Mouse (Mus musculus) forebrain, embryonic 11.5 days (tissue): ENCODE measurements at regions not wholly inside any gene's neighbourhood (a gene's known extent, or its start where the extent isn't known, plus 50 kb on each side); places are given as distances from the start of the nearest gene placed in this dataset.

Experiments
- ATAC-seq: fragments of 200-750 bp; cut with Nextera tagmentation; replicated peaks from 2 replicates; pipeline ENCODE4 v1.8.0; 2017; ENCODE audit warnings: moderate TSS enrichment; ENCODE audit not compliant: low FRiP score
- DNase-seq: peaks from one replicate; pipeline ENCODE4 v3.0.0-alpha.2; 2017; ENCODE audit warnings: low spot score
- H3K27ac ChIP-seq: fragments of 300-500 bp; sonication (generic); 2 replicates; pipeline ENCODE4 v1.5.1; 2014; ENCODE audit warnings: low read depth, low read length
- H3K27me3 ChIP-seq: fragments of 300-500 bp; sonication (generic); 2 replicates; pipeline ENCODE4 v1.6.1; 2014; ENCODE audit warnings: mild to moderate bottlenecking, low read length, mixed read lengths; ENCODE audit not compliant: control insufficient read depth, insufficient read depth
- H3K36me3 ChIP-seq: fragments of 300-500 bp; sonication (generic); 2 replicates; pipeline ENCODE4 v1.6.1; 2014; ENCODE audit warnings: mild to moderate bottlenecking, low read length, moderate library complexity, mixed read lengths; ENCODE audit not compliant: control insufficient read depth, insufficient read depth
- H3K4me1 ChIP-seq: fragments of 300-500 bp; sonication (generic); replicated peaks from 2 replicates; pipeline ENCODE4 v1.6.1; 2014; ENCODE audit warnings: low read length, mixed read lengths; ENCODE audit not compliant: control insufficient read depth, insufficient read depth
- H3K4me2 ChIP-seq: fragments of 300-500 bp; sonication (generic); 2 replicates; pipeline ENCODE4 v1.6.1; 2014; ENCODE audit warnings: low read depth, mild to moderate bottlenecking, low read length, moderate library complexity, mixed read lengths; ENCODE audit not compliant: severe bottlenecking
- H3K4me3 ChIP-seq: fragments of 300-500 bp; sonication (generic); 2 replicates; pipeline ENCODE4 v1.5.1; 2014; ENCODE audit warnings: low read depth, low read length
- H3K9ac ChIP-seq: fragments of 300-500 bp; sonication (generic); 2 replicates; pipeline ENCODE4 v1.6.1; 2014; ENCODE audit warnings: low read length
- H3K9me3 ChIP-seq: fragments of 300-500 bp; sonication (generic); 2 replicates; pipeline ENCODE4 v1.6.1; 2016; ENCODE audit warnings: low read length, mixed read lengths; ENCODE audit not compliant: control insufficient read depth
- WGBS: fragments of 180-500 bp; shearing (Covaris S2); extraction: QIAGEN DNeasy Blood & Tissue Kit; methylation state at CpG from one replicate; pipeline ENCODE4 v1.1.7; 2014; 5-methylcytosine and 5-hydroxymethylcytosine counted together

GRCm38 (mm10) chr5:63331186-63331585 is 317.7 kb upstream of the Nwd2 start:
- H3K27me3 ChIP-seq, result no peaks in the 10 kb centered on the region

GRCm38 (mm10) chr5:63351108-63351507 is 297.8 kb upstream of the Nwd2 start:
- Histone ChIP-seq H3K9me3 (no peaks in the 10 kb centered on the region), H3K4me3 (no peak overlapping the region), H3K4me1 (no peaks in the 10 kb centered on the region), H3K27ac (no peak overlapping the region), H3K9ac (no peak overlapping the region), H3K4me2 (no peak overlapping the region), H3K27me3 (no peaks in the 10 kb centered on the region), H3K36me3 (no peaks in the 10 kb centered on the region)
- no peak for DNase-seq
- no peak for ATAC-seq
- WGBS, result 81% methylated on average over 2 of the region's 2 CpGs

More at GRCm38 (mm10) chr5:63331186-63331585, 317.7 kb upstream of the Nwd2 start:
- ATAC-seq, result no peak
- H3K9ac ChIP-seq, result no peak overlapping the region
- no peak overlapping the region for H3K4me2 ChIP-seq
- no peak overlapping the region for H3K4me3 ChIP-seq
- no peak for DNase-seq
- no peaks in the 10 kb centered on the region for H3K4me1 ChIP-seq
- H3K36me3 ChIP-seq, result no peaks in the 10 kb centered on the region
- H3K27ac ChIP-seq, result no peak overlapping the region
- H3K9me3 ChIP-seq, result no peaks in the 10 kb centered on the region

DNA sequence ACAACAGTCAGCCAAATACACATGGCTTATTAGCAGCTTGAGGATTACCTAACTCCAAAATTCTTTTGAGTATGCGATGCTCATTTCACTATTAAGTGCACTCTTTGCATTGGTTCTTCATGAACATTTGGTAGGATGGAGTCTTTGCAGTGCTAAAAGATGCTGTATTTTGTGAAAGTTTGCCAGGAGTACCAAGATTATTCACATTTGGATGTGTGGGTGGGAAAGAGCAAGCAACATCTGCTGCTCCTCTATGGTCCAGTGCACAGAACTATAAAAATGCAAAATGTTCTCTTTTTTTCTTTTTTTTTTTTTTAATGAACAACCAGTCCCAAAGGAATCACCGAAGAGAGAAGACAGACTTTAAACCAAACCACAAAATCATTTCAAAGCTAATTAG is 256.9 kb upstream of the Nwd2 start:
- Histone ChIP-seq H3K27me3 (no peaks in the 10 kb centered on the region), H3K27ac (no peak overlapping the region), H3K4me3 (no peak overlapping the region), H3K9me3 (no peaks in the 10 kb centered on the region), H3K4me1 (no peaks in the 10 kb centered on the region), H3K36me3 (no peaks in the 10 kb centered on the region), H3K4me2 (no peak overlapping the region), H3K9ac (no peak overlapping the region)
- DNase-seq (no peak), ATAC-seq (no peak)
- WGBS, result 93% methylated on average over 2 of the region's 2 CpGs

GRCm38 (mm10) chr5:63397963-63398362 is 250.9 kb upstream of the Nwd2 start:
- H3K4me3 ChIP-seq, result no peak overlapping the region
- H3K27ac ChIP-seq, result no peak overlapping the region
- DNase-seq (no peak), ATAC-seq (no peak)
- WGBS, result 75% methylated on average over 3 of the region's 3 CpGs
- H3K27me3 ChIP-seq, result no peaks in the 10 kb centered on the region
- H3K9ac ChIP-seq, result no peak overlapping the region
- no peaks in the 10 kb centered on the region for H3K4me1 ChIP-seq
- no peaks in the 10 kb centered on the region for H3K36me3 ChIP-seq
- no peak overlapping the region for H3K4me2 ChIP-seq
- no peaks in the 10 kb centered on the region for H3K9me3 ChIP-seq

GRCm38 (mm10) chr5:63430167-63430566 is 218.7 kb upstream of the Nwd2 start:
- H3K36me3 ChIP-seq, result no peaks in the 10 kb centered on the region
- no peak for ATAC-seq
- H3K9me3 ChIP-seq, result no peaks in the 10 kb centered on the region
- DNase-seq, result no peak
- no peaks in the 10 kb centered on the region for H3K4me1 ChIP-seq
- H3K27me3 ChIP-seq, result no peaks in the 10 kb centered on the region
- no peak overlapping the region for H3K9ac ChIP-seq
- H3K4me3 ChIP-seq, result no peak overlapping the region
- no peak overlapping the region for H3K4me2 ChIP-seq
- H3K27ac ChIP-seq, result no peak overlapping the region
- WGBS, result 81% methylated on average over 3 of the region's 3 CpGs

GRCm38 (mm10) chr5:63444407-63444806 is 204.5 kb upstream of the Nwd2 start:
- H3K36me3 ChIP-seq, result no peaks in the 10 kb centered on the region
- no peaks in the 10 kb centered on the region for H3K9me3 ChIP-seq
- no peak overlapping the region for H3K4me3 ChIP-seq
- no peaks in the 10 kb centered on the region for H3K4me1 ChIP-seq
- WGBS, result 68% methylated on average over 3 of the region's 3 CpGs
- no peak for DNase-seq
- H3K4me2 ChIP-seq, result no peak overlapping the region
- ATAC-seq, result no peak
- H3K27me3 ChIP-seq, result no peaks in the 10 kb centered on the region
- H3K9ac ChIP-seq, result no peak overlapping the region
- H3K27ac ChIP-seq, result no peak overlapping the region

- DNase-seq (no peak), ATAC-seq (no peak)
- Histone ChIP-seq H3K9ac (no peak overlapping the region), H3K27ac (no peak overlapping the region), H3K4me3 (no peak overlapping the region), H3K27me3 (no peaks in the 10 kb centered on the region), H3K4me2 (no peak overlapping the region), H3K9me3 (no peaks in the 10 kb centered on the region), H3K36me3 (no peaks in the 10 kb centered on the region), H3K4me1 (no peaks in the 10 kb centered on the region)
- WGBS, result 76% methylated on average over 4 of the region's 4 CpGs
These were observed 203.7 kb upstream of the Nwd2 start for GRCm38 (mm10) chr5:63445171-63445570.

- DNase-seq, result no peak
These were observed 180.2 kb upstream of the Nwd2 start for GRCm38 (mm10) chr5:63468526-63469268.

GRCm38 (mm10) chr5:63469701-63470100 is 179.2 kb upstream of the Nwd2 start:
- no peaks in the 10 kb centered on the region for H3K27me3 ChIP-seq

More at GRCm38 (mm10) chr5:63468526-63469268, 180.2 kb upstream of the Nwd2 start:
- no peaks in the 10 kb centered on the region for H3K4me1 ChIP-seq
- no peaks in the 10 kb centered on the region for H3K27me3 ChIP-seq
- H3K36me3 ChIP-seq, result no peaks in the 10 kb centered on the region
- no peak overlapping the region for H3K27ac ChIP-seq
- no peak overlapping the region for H3K4me2 ChIP-seq
- no peak overlapping the region for H3K9ac ChIP-seq
- no peak overlapping the region for H3K4me3 ChIP-seq
- WGBS, result 87% methylated on average over 2 of the region's 2 CpGs
- no peaks in the 10 kb centered on the region for H3K9me3 ChIP-seq
- ATAC-seq, result no peak

More at GRCm38 (mm10) chr5:63469701-63470100, 179.2 kb upstream of the Nwd2 start:
- no peaks in the 10 kb centered on the region for H3K36me3 ChIP-seq
- no peak for DNase-seq
- H3K9ac ChIP-seq, result no peak overlapping the region
- H3K4me2 ChIP-seq, result no peak overlapping the region
- no peaks in the 10 kb centered on the region for H3K4me1 ChIP-seq
- no peaks in the 10 kb centered on the region for H3K9me3 ChIP-seq
- no peak for ATAC-seq
- no peak overlapping the region for H3K27ac ChIP-seq
- H3K4me3 ChIP-seq, result no peak overlapping the region
- 66% methylated on average over 1 of the region's 1 CpGs for WGBS
